Mouse (Mus musculus) spleen, adult 2 months (tissue): ENCODE measurements around the gene Kcnd1. TPM values are rescaled to one million over a fixed set of nuclear protein-coding genes. Genes with fewer than 3 reads are reported as not detected.

Source experiments
- DNase-seq, 2 experiments: peaks; one replicate each; pipeline versions ENCODE4 v3.0.0 to v3.0.0-alpha.2; 2012 to 2021; ENCODE audit warnings: low spot score in 2 of 2, low read depth in 1 of 2
- H3K27ac ChIP-seq: fragments of 200-500 bp; 2 replicates; pipeline ENCODE4 v1.5.1; 2012; ENCODE audit warnings: low read length, inconsistent platforms; ENCODE audit not compliant: insufficient read depth
- H3K27me3 ChIP-seq: fragments of 200-500 bp; 2 replicates; pipeline ENCODE4 v1.6.1; 2012; ENCODE audit warnings: mild to moderate bottlenecking, moderate library complexity, low read length, inconsistent platforms; ENCODE audit not compliant: control insufficient read depth, insufficient read depth
- H3K36me3 ChIP-seq: fragments of 200-500 bp; 2 replicates; pipeline ENCODE4 v1.6.1; 2012; ENCODE audit warnings: mild to moderate bottlenecking, low read length, inconsistent platforms; ENCODE audit not compliant: control insufficient read depth, insufficient read depth
- H3K4me1 ChIP-seq: fragments of 200-500 bp; 2 replicates; pipeline ENCODE4 v1.6.1; 2011; ENCODE audit warnings: inconsistent platforms; ENCODE audit not compliant: control insufficient read depth, insufficient read depth, insufficient read length
- H3K4me3 ChIP-seq: fragments of 200-500 bp; 2 replicates; pipeline ENCODE4 v1.5.1; 2011; ENCODE audit warnings: mild to moderate bottlenecking, inconsistent platforms; ENCODE audit not compliant: insufficient read depth, insufficient read length; ENCODE audit errors: extremely low read depth
- CTCF ChIP-seq: fragments of 200-500 bp; IDR thresholded peaks from 2 replicates; pipeline ENCODE4 v1.5.1; 2011; ENCODE audit warnings: mild to moderate bottlenecking, inconsistent platforms; ENCODE audit not compliant: insufficient read depth, insufficient read length, insufficient replicate concordance; ENCODE audit errors: extremely low read depth
- POLR2A ChIP-seq: fragments of 200-500 bp; IDR thresholded peaks from 2 replicates; pipeline ENCODE4 v1.6.1; 2011; ENCODE audit warnings: low read depth, low read length, inconsistent platforms
- WGBS: fragments of 180-500 bp; shearing (Covaris S2); methylation state at CpG from one replicate; pipeline ENCODE4 v1.1.7; 2018; 5-methylcytosine and 5-hydroxymethylcytosine counted together
- polyA plus RNA-seq: library from polyadenylated mRNA; depleted of rRNA; stranded (reverse); fragments of >200 nt; gene quantifications from 2 replicates; pipeline ENCODE4 v1.2.3, GENCODE M21; 2012

Gene Kcnd1
- polyA plus RNA-seq, 1 experiment: 1.4 TPM

DNA sequence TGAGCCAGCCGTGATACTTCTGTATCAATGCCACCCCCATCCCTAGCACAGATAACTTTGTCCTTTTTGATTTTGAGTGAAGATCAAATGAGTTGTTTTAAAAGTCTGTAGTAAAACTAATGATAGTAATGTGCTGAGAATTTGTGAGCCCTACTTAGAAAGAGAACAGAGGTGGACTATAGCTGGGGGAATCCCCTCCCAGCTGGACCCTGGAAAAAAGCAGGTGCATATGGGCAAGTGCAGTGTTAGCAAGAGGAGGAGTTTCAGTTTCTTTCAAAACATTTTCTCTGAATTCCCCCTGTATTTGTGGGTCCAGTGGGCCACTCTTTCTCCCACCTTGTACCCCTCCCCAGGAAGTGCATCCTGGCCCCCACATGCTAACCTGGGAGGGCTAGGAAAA lies 41.1 kb downstream of the Kcnd1 start:
- peaks cover 14% of the 10 kb centered on the region for H3K4me1 ChIP-seq
- H3K4me3 ChIP-seq: no peak overlapping the region
- H3K36me3 ChIP-seq: peaks cover 4% of the 10 kb centered on the region
- peak overlapping the region; percentile 38; the same call in 1 of the 2 replicates for H3K27ac ChIP-seq
- TF ChIP-seq POLR2A (no peak), CTCF (no peak)
- no peak for DNase-seq
- 62% methylated on average over 1 of the region's 1 CpGs for WGBS
- no peaks in the 10 kb centered on the region for H3K27me3 ChIP-seq

DNA sequence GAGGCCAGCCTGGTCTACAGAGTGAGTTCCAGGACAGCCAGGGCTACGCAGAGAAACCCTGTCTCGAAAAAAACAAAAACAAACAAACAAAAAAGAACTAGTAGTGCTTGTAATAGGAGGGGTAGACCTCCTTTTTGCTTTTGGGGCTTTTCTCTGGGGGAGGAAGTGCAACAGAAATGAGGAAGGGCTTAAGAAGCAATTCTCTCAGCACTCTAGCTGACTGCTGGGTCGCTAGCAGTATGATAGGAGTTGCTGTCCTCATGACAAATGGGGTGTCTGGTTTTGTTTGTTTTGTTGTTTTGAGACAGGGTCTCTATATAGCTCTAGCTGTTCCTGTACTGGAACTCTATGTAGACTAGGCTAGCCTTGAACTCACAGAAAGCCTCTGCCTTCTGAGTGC lies 42.5 kb downstream of the Kcnd1 start:
- Histone ChIP-seq H3K4me3 (no peak overlapping the region), H3K27ac (peak overlapping the region; percentile 83), H3K36me3 (peaks cover 4% of the 10 kb centered on the region), H3K4me1 (peaks cover 16% of the 10 kb centered on the region), H3K27me3 (no peaks in the 10 kb centered on the region)
- no peak for TF ChIP-seq POLR2A
- DNase-seq: peak in 1 of 2 experiments; percentile 5
- 43% methylated on average over 3 of the region's 3 CpGs for WGBS

DNA sequence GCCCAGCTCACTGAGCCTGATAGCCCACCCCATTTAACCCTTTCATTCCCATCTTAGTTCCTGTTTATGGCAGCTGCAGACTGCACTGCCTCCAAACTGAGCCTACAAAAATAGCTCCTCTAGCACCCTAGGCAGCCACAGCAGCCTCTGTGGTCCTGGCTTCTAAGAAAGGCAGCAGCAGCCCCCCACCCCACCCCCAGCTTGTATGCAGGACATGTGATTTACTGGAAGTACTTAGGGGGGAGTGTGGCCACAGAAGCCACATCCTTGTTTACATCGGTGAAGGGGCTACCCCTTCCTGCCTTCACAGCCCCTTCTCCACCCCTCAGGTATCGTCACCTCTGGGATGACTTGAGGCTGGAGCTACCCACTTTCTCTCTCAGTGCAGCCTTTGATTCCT lies 43.3 kb downstream of the Kcnd1 start:
- Histone ChIP-seq H3K27ac (peak overlapping the region; percentile 83), H3K27me3 (no peaks in the 10 kb centered on the region), H3K4me3 (no peak overlapping the region), H3K36me3 (peaks cover 4% of the 10 kb centered on the region), H3K4me1 (peaks cover 16% of the 10 kb centered on the region)
- TF ChIP-seq CTCF: no peak
- TF ChIP-seq POLR2A: no peak
- 29% methylated on average over 2 of the region's 2 CpGs for WGBS
- peak in 1 of 2 experiments; percentile 17 for DNase-seq

DNA sequence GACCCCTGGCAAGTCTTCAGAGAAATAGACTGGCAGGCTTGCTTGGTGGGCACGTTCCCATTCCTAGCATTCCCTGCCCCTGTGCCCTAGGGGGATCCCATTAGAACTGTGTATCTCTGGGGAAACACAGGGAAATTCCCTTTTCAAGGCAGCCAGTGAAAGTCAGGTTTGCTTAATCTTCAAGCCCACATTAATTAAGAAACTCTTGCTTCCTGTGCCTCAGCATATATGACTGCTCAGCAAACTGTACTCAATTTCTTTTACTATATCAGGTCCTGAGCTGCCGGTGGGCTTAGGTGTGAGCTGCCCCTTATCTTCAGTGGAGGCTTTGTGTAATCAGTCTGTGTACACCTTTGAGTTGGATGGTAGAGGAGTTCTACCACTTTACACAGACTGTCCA lies 43.7 kb downstream of the Kcnd1 start:
- H3K27me3 ChIP-seq: no peaks in the 10 kb centered on the region
- peak overlapping the region; percentile 83 for H3K27ac ChIP-seq
- H3K4me3 ChIP-seq: no peak overlapping the region
- WGBS: 29% methylated on average over 2 of the region's 2 CpGs
- H3K4me1 ChIP-seq: peaks cover 16% of the 10 kb centered on the region
- H3K36me3 ChIP-seq: peaks cover 4% of the 10 kb centered on the region
- TF ChIP-seq CTCF (no peak), POLR2A (no peak)
- no peak for DNase-seq

DNA sequence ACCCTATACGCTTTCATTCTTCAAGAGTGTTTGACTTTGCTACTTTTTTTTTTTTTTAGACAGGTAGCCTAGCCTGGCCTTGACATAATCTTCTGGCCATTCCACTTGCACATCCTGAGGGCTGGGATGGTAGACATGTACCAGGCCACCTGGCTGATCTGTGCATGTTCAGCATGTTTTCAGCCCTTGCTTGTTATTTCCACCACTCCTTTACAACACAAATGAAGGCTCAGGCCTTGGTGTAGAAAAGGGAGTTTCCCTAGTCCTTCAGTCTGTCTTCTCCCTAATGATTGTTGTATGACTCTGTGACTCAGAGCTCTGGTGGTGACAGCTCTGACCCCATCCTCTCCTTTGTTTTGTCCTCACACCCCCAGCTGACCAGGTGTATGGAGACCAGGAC lies 45.1 kb downstream of the Kcnd1 start:
- Histone ChIP-seq H3K36me3 (peaks cover 6% of the 10 kb centered on the region), H3K27ac (no peak overlapping the region), H3K4me3 (no peak overlapping the region), H3K27me3 (no peaks in the 10 kb centered on the region), H3K4me1 (peaks cover 13% of the 10 kb centered on the region)
- TF ChIP-seq POLR2A (no peak), CTCF (no peak)
- DNase-seq: no peak
- WGBS: 72% methylated on average over 1 of the region's 1 CpGs

DNA sequence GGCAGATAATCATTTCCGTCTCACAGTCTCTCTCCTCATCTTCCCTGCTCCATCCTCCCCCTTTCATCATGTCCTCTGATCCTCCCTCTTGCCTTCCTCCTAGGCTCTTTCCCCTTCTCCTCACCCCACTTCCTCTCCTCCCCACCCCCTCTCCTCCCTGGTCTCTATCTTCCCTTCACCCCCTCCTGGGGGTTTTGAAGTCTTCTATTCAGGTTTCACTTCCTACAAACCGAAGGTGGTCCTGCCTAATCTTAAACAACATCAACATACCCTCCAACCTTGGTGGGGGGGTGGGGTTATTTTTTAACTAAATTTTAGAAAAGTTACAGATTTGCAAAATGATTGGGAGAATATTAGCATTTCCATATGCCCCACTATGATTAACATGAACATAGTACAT lies 46.4 kb downstream of the Kcnd1 start:
- Histone ChIP-seq H3K4me1 (peaks cover 13% of the 10 kb centered on the region), H3K27me3 (no peaks in the 10 kb centered on the region), H3K36me3 (peaks cover 7% of the 10 kb centered on the region), H3K4me3 (no peak overlapping the region), H3K27ac (no peak overlapping the region)
- 53% methylated on average over 2 of the region's 2 CpGs for WGBS
- TF ChIP-seq POLR2A: no peak
- no peak for TF ChIP-seq CTCF
- DNase-seq: no peak

DNA sequence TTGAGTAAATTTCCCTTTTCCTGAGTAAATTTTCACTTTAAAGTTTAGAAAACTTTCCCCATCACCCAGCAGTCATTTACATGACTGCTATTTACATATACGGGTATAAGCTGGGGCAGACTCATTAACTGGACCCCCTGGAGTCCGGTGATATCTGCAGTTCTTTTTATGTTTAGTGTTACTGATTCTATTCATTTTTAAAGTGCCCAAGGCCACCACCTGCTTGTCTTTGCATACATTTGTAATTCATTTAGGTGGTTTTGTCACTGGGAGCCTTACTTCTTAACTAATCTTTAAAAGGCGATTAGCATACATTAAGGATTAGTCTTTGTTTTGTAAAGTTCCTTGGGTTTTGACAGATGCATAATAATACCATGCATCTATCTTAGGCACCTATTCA lies 47.7 kb downstream of the Kcnd1 start:
- Histone ChIP-seq H3K4me3 (no peak overlapping the region), H3K27ac (no peak overlapping the region), H3K36me3 (peaks cover 13% of the 10 kb centered on the region), H3K27me3 (no peaks in the 10 kb centered on the region), H3K4me1 (peaks cover 11% of the 10 kb centered on the region)
- 78% methylated on average over 3 of the region's 3 CpGs for WGBS
- TF ChIP-seq POLR2A (no peak), CTCF (no peak)
- no peak for DNase-seq
